Mouse (Mus musculus) myocyte (in vitro differentiated cells): ENCODE measurements around the gene Fasn. TPM values are rescaled to one million over a fixed set of nuclear protein-coding genes. Genes with fewer than 3 reads are reported as not detected.
"Not testable (repeated sequence)": the region's sequence is repeated elsewhere in the genome, so short reads cannot be mapped to it uniquely, and the experiment has no call there.

ENCODE experiments used
- H3K27me3 ChIP-seq: one replicate; pipeline ENCODE4 v1.6.1; 2011; ENCODE audit not compliant: control insufficient read depth, insufficient read depth, insufficient read length
- H3K36me3 ChIP-seq: one replicate; pipeline ENCODE4 v1.6.1; 2011; ENCODE audit not compliant: control insufficient read depth, insufficient read depth
- H3K4me2 ChIP-seq: one replicate; pipeline ENCODE4 v1.6.1; 2011; ENCODE audit warnings: low read depth, control low read depth
- H3K4me3 ChIP-seq: one replicate; pipeline ENCODE4 v1.5.1; 2011; ENCODE audit warnings: mild to moderate bottlenecking, control low read depth, moderate library complexity
- H3K79me2 ChIP-seq: one replicate; pipeline ENCODE4 v1.6.1; 2011; ENCODE audit not compliant: control insufficient read depth, insufficient read depth
- H3ac ChIP-seq: one replicate; pipeline ENCODE4 v1.6.1; 2011; ENCODE audit not compliant: control insufficient read depth, insufficient read length
- CEBPB ChIP-seq: IDR thresholded peaks from 2 replicates; pipeline ENCODE4 v1.6.1; 2011; ENCODE audit warnings: mild to moderate bottlenecking, moderate library complexity; ENCODE audit not compliant: poor library complexity, insufficient read depth, severe bottlenecking
- E2F4 ChIP-seq: IDR thresholded peaks from one replicate; pipeline ENCODE4 v1.6.1; 2011; ENCODE audit warnings: mild to moderate bottlenecking, control low read depth, moderate library complexity; ENCODE audit not compliant: insufficient read depth
- MAX ChIP-seq: IDR thresholded peaks from one replicate; pipeline ENCODE4 v1.6.1; 2011; ENCODE audit warnings: low read depth, mild to moderate bottlenecking, control low read depth
- MYOD1 ChIP-seq, 3 experiments: IDR thresholded peaks; one replicate each; pipeline ENCODE4 v1.6.1; 2011; ENCODE audit warnings: control low read depth in 2 of 3, low read depth in 2 of 3, mild to moderate bottlenecking in 2 of 3, moderate library complexity in 1 of 3; ENCODE audit not compliant: insufficient read length in 2 of 3, control insufficient read depth in 1 of 3
- MYOG ChIP-seq, 3 experiments: IDR thresholded peaks; one replicate each; pipeline ENCODE4 v1.6.1; 2011; ENCODE audit warnings: control low read depth in 2 of 3, low read depth in 2 of 3, mild to moderate bottlenecking in 2 of 3; ENCODE audit not compliant: insufficient read length in 2 of 3, control insufficient read depth in 1 of 3, insufficient read depth in 1 of 3
- POLR2A ChIP-seq: IDR thresholded peaks from one replicate; pipeline ENCODE4 v1.6.1; 2011; ENCODE audit warnings: low read depth, mild to moderate bottlenecking, control low read depth, moderate library complexity; ENCODE audit not compliant: insufficient read length
- POLR2AphosphoS2 ChIP-seq: IDR thresholded peaks from one replicate; pipeline ENCODE4 v1.6.1; 2011; ENCODE audit warnings: low read depth, control low read depth; ENCODE audit not compliant: insufficient read length
- REST ChIP-seq: IDR thresholded peaks from one replicate; pipeline ENCODE4 v1.6.1; 2011; ENCODE audit warnings: mild to moderate bottlenecking, control low read depth, moderate library complexity; ENCODE audit not compliant: insufficient read depth, insufficient read length
- SRF ChIP-seq: IDR thresholded peaks from one replicate; pipeline ENCODE4 v1.6.1; 2011; ENCODE audit warnings: low read depth; ENCODE audit not compliant: control insufficient read depth, insufficient read length
- TCF12 ChIP-seq: IDR thresholded peaks from one replicate; pipeline ENCODE4 v1.6.1; 2011; ENCODE audit warnings: mild to moderate bottlenecking, control low read depth; ENCODE audit not compliant: poor library complexity, insufficient read depth, severe bottlenecking
- TCF3 ChIP-seq: IDR thresholded peaks from one replicate; pipeline ENCODE4 v1.6.1; 2011; ENCODE audit warnings: low read depth, control low read depth; ENCODE audit not compliant: insufficient read length
- USF1 ChIP-seq: IDR thresholded peaks from one replicate; pipeline ENCODE4 v1.6.1; 2011; ENCODE audit warnings: low read depth, mild to moderate bottlenecking, control low read depth, moderate library complexity
- polyA plus RNA-seq: library from polyadenylated mRNA; unstranded; fragments of >200 nt; fragmentation: generic; extraction: Trizol; gene quantifications from one replicate; pipeline ENCODE4 v1.2.1, GENCODE M21; 2012; ENCODE audit warnings: missing spikeins

The Fasn gene
- 226 TPM for polyA plus RNA-seq

DNA sequence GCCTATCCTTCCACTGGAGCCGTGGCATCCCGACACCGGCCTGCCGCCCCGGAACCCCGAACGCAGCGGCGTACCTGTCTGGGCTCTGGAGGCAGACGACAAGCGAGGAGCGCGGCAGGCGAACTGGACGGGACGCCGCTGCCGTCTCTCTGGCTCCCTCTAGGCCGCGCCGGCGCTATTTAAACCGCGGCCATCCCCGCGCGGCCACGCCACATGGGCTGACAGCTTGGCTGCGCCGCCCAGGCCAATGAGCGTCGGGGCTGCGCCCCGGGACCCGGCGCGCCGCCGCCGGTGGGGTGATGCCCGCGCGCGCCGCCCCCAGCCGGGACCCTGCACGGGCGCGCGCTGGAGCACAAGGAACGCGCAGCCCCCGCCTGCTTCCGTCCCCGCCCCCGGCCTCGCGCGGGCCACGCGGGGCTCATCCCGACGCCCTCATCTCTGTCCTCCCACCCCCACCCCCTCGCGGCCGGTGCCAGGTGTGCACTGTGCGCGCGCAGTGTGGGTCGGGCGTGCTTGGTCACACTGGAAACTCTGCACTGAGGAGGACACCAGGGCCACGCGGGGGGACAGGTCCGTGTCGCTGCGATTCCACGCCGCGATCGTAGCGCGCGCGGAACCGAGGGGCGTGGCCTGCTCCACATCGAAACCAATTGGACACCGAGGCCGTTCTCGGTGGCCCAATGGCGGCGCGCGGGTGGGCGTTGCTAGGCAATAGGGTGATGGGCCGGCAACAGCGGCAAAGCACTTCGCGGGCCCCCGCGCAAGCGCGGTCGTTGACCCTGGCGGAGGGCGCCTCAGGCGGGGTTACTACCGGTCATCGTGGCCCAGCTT, at the start of gene Fasn:
TSS of gene Fasn (minus strand) at position 592 of the 831 bp plus-strand sequence.
- peak within 1 kb of the TSS; percentile 89 for H3K4me2 ChIP-seq
- peaks cover 45% of the 10 kb centered on the region for H3K79me2 ChIP-seq
- H3K4me3 ChIP-seq, result peak within 1 kb of the TSS; percentile 60
- H3K27me3 ChIP-seq, result no peaks in the 10 kb centered on the region
- peak; percentile 34 for TF ChIP-seq SRF
- TF ChIP-seq E2F4, result peak; percentile 37
- peak in 2 of 3 experiments; percentile 27 to 38 for TF ChIP-seq MYOD1 (IDR thresholded peaks at IDR 0.05; ENCODE audit: control insufficient read depth in 1 of 3, insufficient read length in 2 of 3, low read depth in 2 of 3)
- TF ChIP-seq POLR2A, result peak; percentile 99
- peak; percentile 67 for TF ChIP-seq REST
- TF ChIP-seq TCF12, result no peak
- peak in 1 of 3 experiments; percentile 31 for TF ChIP-seq MYOG (IDR thresholded peaks at IDR 0.05; ENCODE audit: control insufficient read depth in 1 of 3, insufficient read depth in 1 of 3, insufficient read length in 2 of 3, low read depth in 2 of 3)
- no peak for TF ChIP-seq CEBPB
- TF ChIP-seq POLR2AphosphoS2, result peak; percentile 99
- TF ChIP-seq MAX, result no peak
- no peak for TF ChIP-seq USF1
- peak; percentile 43 for TF ChIP-seq TCF3
- peak within 1 kb of the TSS; percentile 27 for H3ac ChIP-seq
- peaks cover 5% of the 10 kb centered on the region for H3K36me3 ChIP-seq

DNA sequence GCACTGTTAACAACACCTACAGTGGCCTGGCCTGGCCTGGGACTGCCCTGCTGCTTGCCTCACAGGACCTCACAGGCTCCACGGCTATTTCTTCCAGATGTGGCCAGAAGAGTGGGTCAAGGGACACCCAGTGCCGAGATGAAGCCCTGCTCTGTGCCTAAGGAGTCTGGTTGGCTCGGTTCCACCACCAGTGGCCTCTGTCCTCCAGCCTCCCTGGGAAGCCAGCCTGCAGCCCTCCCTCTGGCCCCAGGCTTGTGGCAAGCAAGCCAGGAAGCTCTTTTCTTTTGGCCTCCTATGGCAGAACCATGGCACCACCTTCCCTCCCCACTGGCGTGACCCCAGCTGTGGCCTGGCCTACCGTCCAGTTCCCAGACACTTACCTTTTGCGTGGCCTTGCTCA, 48.9 kb upstream of the Fasn start:
- TF ChIP-seq POLR2A (no peak), MYOG (IDR thresholded peaks at IDR 0.05; ENCODE audit: control insufficient read depth in 1 of 3, insufficient read depth in 1 of 3, insufficient read length in 2 of 3, low read depth in 2 of 3) (no peak)
- no peaks in the 10 kb centered on the region for H3K36me3 ChIP-seq
- H3K79me2 ChIP-seq, result no peaks in the 10 kb centered on the region
- no peaks in the 10 kb centered on the region for H3K27me3 ChIP-seq
- no peak overlapping the region for H3ac ChIP-seq
- H3K4me2 ChIP-seq, result no peak overlapping the region
- no peak overlapping the region for H3K4me3 ChIP-seq

- H3K27me3 ChIP-seq, result no peaks in the 10 kb centered on the region
- no peak overlapping the region for H3K4me3 ChIP-seq
- H3K79me2 ChIP-seq, result no peaks in the 10 kb centered on the region
- H3K36me3 ChIP-seq, result no peaks in the 10 kb centered on the region
- TF ChIP-seq SRF, result no peak
- no peak overlapping the region for H3ac ChIP-seq
- no peak overlapping the region for H3K4me2 ChIP-seq
These were observed 47.2 kb upstream of the Fasn start for GRCm38 (mm10) chr11:120871521-120871920.

- no peak overlapping the region for H3K4me2 ChIP-seq
- H3K27me3 ChIP-seq, result no peaks in the 10 kb centered on the region
- no peak overlapping the region for H3ac ChIP-seq
- TF ChIP-seq TCF3, result no peak
- no peak for TF ChIP-seq TCF12
- TF ChIP-seq POLR2AphosphoS2, result no peak
- TF ChIP-seq MAX, result no peak
- no peak for TF ChIP-seq SRF
- no peak for TF ChIP-seq MYOD1 (IDR thresholded peaks at IDR 0.05; ENCODE audit: control insufficient read depth in 1 of 3, insufficient read length in 2 of 3, low read depth in 2 of 3)
- TF ChIP-seq E2F4, result no peak
- no peak for TF ChIP-seq POLR2A
- no peak for TF ChIP-seq USF1
- no peak for TF ChIP-seq REST
- no peak for TF ChIP-seq MYOG (IDR thresholded peaks at IDR 0.05; ENCODE audit: control insufficient read depth in 1 of 3, insufficient read depth in 1 of 3, insufficient read length in 2 of 3, low read depth in 2 of 3)
- TF ChIP-seq CEBPB, result no peak
- no peak overlapping the region for H3K4me3 ChIP-seq
- H3K36me3 ChIP-seq, result no peaks in the 10 kb centered on the region
- no peaks in the 10 kb centered on the region for H3K79me2 ChIP-seq
These were observed 41.5 kb upstream of the Fasn start for GRCm38 (mm10) chr11:120865816-120866215.

- H3ac ChIP-seq, result no peak overlapping the region
- no peak overlapping the region for H3K4me3 ChIP-seq
- no peaks in the 10 kb centered on the region for H3K79me2 ChIP-seq
- no peaks in the 10 kb centered on the region for H3K36me3 ChIP-seq
- no peak overlapping the region for H3K4me2 ChIP-seq
- no peaks in the 10 kb centered on the region for H3K27me3 ChIP-seq
- no peak for TF ChIP-seq MYOD1 (IDR thresholded peaks at IDR 0.05; ENCODE audit: control insufficient read depth in 1 of 3, insufficient read length in 2 of 3, low read depth in 2 of 3)
- TF ChIP-seq TCF12, result no peak
- TF ChIP-seq REST, result no peak
- no peak for TF ChIP-seq TCF3
- no peak for TF ChIP-seq MAX
- TF ChIP-seq CEBPB, result no peak
- no peak for TF ChIP-seq SRF
- TF ChIP-seq USF1, result no peak
- no peak for TF ChIP-seq E2F4
These were observed 38.5 kb upstream of the Fasn start for GRCm38 (mm10) chr11:120862819-120863218.

- not testable (repeated sequence) for H3K4me2 ChIP-seq, H3K27me3 ChIP-seq, H3K4me3 ChIP-seq, H3K79me2 ChIP-seq, H3K36me3 ChIP-seq, H3ac ChIP-seq
These were observed 31.6 kb upstream of the Fasn start for GRCm38 (mm10) chr11:120855938-120856337.
